Mouse (Mus musculus) stomach, postnatal 0 days (tissue): ENCODE data around the gene Mecom.

Source experiments
- CTCF ChIP-seq: IDR thresholded peaks from 2 replicates; pipeline ENCODE4 v1.5.1; 2016; ENCODE audit warnings: antibody characterized with exemption, low read depth, mild to moderate bottlenecking, moderate library complexity
- EP300 ChIP-seq: optimal IDR thresholded peaks from 2 replicates; pipeline ENCODE3; 2016; ENCODE audit warnings: antibody characterized with exemption

DNA sequence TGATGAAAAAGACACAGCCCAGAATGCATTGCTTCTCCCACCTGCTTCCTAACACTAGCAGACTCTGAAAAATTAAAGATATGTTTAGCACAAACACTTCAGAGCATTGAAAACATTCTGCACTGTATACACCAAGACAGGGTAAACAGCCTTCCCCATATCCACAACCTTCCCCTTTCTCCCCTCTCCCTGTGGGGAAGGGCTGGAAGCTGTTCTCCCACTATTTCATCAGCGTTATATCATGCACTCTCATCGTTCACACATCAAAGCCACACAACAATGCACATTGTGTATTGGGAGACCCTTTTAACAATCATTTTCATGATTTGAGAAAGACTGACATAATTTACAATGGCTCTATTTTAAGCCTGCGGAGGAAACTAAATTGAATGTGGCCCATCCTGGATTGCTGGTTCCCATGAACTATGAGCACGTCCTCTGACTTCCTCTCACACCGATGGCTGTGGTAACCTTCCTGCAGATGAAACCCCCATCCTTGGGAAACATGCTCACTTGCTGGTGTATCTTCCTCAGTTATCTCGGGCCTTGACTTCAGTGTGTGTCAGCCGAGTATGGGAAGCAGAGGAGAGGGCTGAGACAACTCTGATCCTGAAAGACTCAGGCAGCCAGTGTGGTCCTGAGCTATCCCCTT lies 566.4 kb downstream of the Mecom start:
- no peak for TF ChIP-seq CTCF
- no peak for TF ChIP-seq EP300
